Mouse (Mus musculus) stomach, postnatal 0 days (tissue): ENCODE results near the gene Syne4.

Experiments used
- CTCF ChIP-seq: IDR thresholded peaks from 2 replicates; pipeline ENCODE4 v1.5.1; 2016; ENCODE audit warnings: antibody characterized with exemption, low read depth, mild to moderate bottlenecking, moderate library complexity
- EP300 ChIP-seq: optimal IDR thresholded peaks from 2 replicates; pipeline ENCODE3; 2016; ENCODE audit warnings: antibody characterized with exemption

- TF ChIP-seq CTCF (no peak), EP300 (no peak)
Observed at GRCm38 (mm10) chr7:30346635-30347379, 32.2 kb downstream of the Syne4 start.
